Mouse (Mus musculus) C2C12 (cell line): ENCODE measurements around the gene Pard3b. TPM values are rescaled to one million over a fixed set of nuclear protein-coding genes. Genes with fewer than 3 reads are reported as not detected.

Experiments used
- H3K27me3 ChIP-seq: one replicate; pipeline ENCODE4 v1.6.1; 2011; ENCODE audit not compliant: control insufficient read depth, insufficient read depth, insufficient read length
- H3K36me3 ChIP-seq: one replicate; pipeline ENCODE4 v1.6.1; 2011; ENCODE audit not compliant: control insufficient read depth, insufficient read depth
- H3K4me3 ChIP-seq: one replicate; pipeline ENCODE4 v1.5.1; 2011; ENCODE audit warnings: mild to moderate bottlenecking, control low read depth; ENCODE audit not compliant: poor library complexity, insufficient read depth, severe bottlenecking
- H3K79me2 ChIP-seq: one replicate; pipeline ENCODE4 v1.6.1; 2011; ENCODE audit not compliant: control insufficient read depth, insufficient read depth
- H3K79me3 ChIP-seq: one replicate; pipeline ENCODE4 v1.6.1; 2011; ENCODE audit warnings: low read depth, control low read depth
- H3ac ChIP-seq: one replicate; pipeline ENCODE3; 2011; ENCODE audit warnings: low read depth; ENCODE audit not compliant: control insufficient read depth, insufficient read length
- CEBPB ChIP-seq: IDR thresholded peaks from one replicate; pipeline ENCODE4 v1.6.1; 2011; ENCODE audit warnings: low read depth, mild to moderate bottlenecking, control low read depth, moderate library complexity
- CTCF ChIP-seq: IDR thresholded peaks from one replicate; pipeline ENCODE4 v1.5.1; 2011; ENCODE audit not compliant: control insufficient read depth, insufficient read depth, insufficient read length
- FOSL1 ChIP-seq: IDR thresholded peaks from one replicate; pipeline ENCODE4 v1.8.0; 2011; ENCODE audit warnings: mild to moderate bottlenecking, low read length; ENCODE audit not compliant: poor library complexity, insufficient read depth, severe bottlenecking
- MAX ChIP-seq: IDR thresholded peaks from one replicate; pipeline ENCODE4 v1.6.1; 2011; ENCODE audit warnings: mild to moderate bottlenecking, control low read depth
- MYOD1 ChIP-seq: IDR thresholded peaks from one replicate; pipeline ENCODE4 v1.6.1; 2011; ENCODE audit warnings: low read depth; ENCODE audit not compliant: control insufficient read depth, insufficient read length
- MYOG ChIP-seq: IDR thresholded peaks from one replicate; pipeline ENCODE4 v1.6.1; 2011; ENCODE audit not compliant: control insufficient read depth, insufficient read length; ENCODE audit errors: extremely low read depth
- USF1 ChIP-seq: IDR thresholded peaks from one replicate; pipeline ENCODE4 v1.6.1; 2011; ENCODE audit warnings: low read depth, mild to moderate bottlenecking, control low read depth, moderate library complexity
- polyA plus RNA-seq: library from polyadenylated mRNA; unstranded; fragments of >200 nt; fragmentation: generic; extraction: Trizol; gene quantifications from one replicate; pipeline ENCODE4 v1.2.1, GENCODE M21; 2012; ENCODE audit warnings: missing spikeins

Gene Pard3b
- polyA plus RNA-seq, 1 experiment: 0.20 TPM

- Histone ChIP-seq H3K36me3 (no peaks in the 10 kb centered on the region), H3K27me3 (no peaks in the 10 kb centered on the region)
- no peak for TF ChIP-seq MAX
- TF ChIP-seq MYOG: no peak
- TF ChIP-seq FOSL1: no peak
- TF ChIP-seq MYOD1: no peak
Measured at GRCm38 (mm10) chr1:62624166-62624565, 985.5 kb downstream of the Pard3b start.

GRCm38 (mm10) chr1:62624836-62625235 lies 986.2 kb downstream of the Pard3b start:
- Histone ChIP-seq H3K79me3 (no peaks in the 10 kb centered on the region), H3ac (no peak overlapping the region), H3K36me3 (no peaks in the 10 kb centered on the region), H3K4me3 (no peak overlapping the region), H3K79me2 (no peaks in the 10 kb centered on the region), H3K27me3 (peaks cover 3% of the 10 kb centered on the region)
- TF ChIP-seq MYOG: no peak
- no peak for TF ChIP-seq CTCF
- no peak for TF ChIP-seq USF1
- no peak for TF ChIP-seq CEBPB
- no peak for TF ChIP-seq MAX
- no peak for TF ChIP-seq FOSL1
- TF ChIP-seq MYOD1: no peak

More at GRCm38 (mm10) chr1:62624166-62624565, 985.5 kb downstream of the Pard3b start:
- H3K4me3 ChIP-seq: no peak overlapping the region
- no peaks in the 10 kb centered on the region for H3K79me3 ChIP-seq
- no peaks in the 10 kb centered on the region for H3K79me2 ChIP-seq
- no peak overlapping the region for H3ac ChIP-seq

GRCm38 (mm10) chr1:62625332-62625731 lies 986.7 kb downstream of the Pard3b start:
- Histone ChIP-seq H3K36me3 (no peaks in the 10 kb centered on the region), H3K79me3 (no peaks in the 10 kb centered on the region), H3ac (no peak overlapping the region), H3K79me2 (no peaks in the 10 kb centered on the region), H3K4me3 (no peak overlapping the region), H3K27me3 (peaks cover 3% of the 10 kb centered on the region)
- TF ChIP-seq MYOD1: no peak
- no peak for TF ChIP-seq CTCF
- no peak for TF ChIP-seq MYOG
- no peak for TF ChIP-seq CEBPB
- no peak for TF ChIP-seq MAX
- TF ChIP-seq USF1: no peak
- TF ChIP-seq FOSL1: no peak

GRCm38 (mm10) chr1:62625819-62626505 lies 987.3 kb downstream of the Pard3b start:
- H3K27me3 ChIP-seq: peaks cover 3% of the 10 kb centered on the region
- H3K4me3 ChIP-seq: no peak overlapping the region
- no peaks in the 10 kb centered on the region for H3K79me2 ChIP-seq
- H3ac ChIP-seq: no peak overlapping the region
- TF ChIP-seq MAX (no peak), FOSL1 (no peak), CTCF (no peak), MYOD1 (no peak), CEBPB (no peak), USF1 (no peak), MYOG (no peak)
- no peaks in the 10 kb centered on the region for H3K36me3 ChIP-seq
- no peaks in the 10 kb centered on the region for H3K79me3 ChIP-seq

DNA sequence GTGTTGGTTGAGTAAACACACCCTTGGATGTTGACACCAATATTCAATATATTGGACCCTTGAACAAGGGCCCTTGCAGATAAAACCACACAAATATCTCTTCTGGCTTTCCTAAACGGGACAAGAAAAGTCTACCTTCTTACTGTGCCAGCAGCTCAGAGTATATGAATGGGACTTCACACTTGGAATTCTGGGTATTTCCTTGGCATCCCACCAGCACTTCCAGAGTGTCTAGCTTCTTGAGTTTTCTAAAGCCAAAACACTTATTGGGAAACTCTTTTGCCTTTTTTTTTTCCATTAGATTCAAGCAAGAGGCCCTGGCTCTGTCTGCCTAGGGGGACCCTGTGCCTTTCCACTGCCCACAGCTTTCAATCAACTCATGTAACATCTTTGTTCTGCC lies 991.3 kb downstream of the Pard3b start:
- TF ChIP-seq FOSL1: no peak

More for the DNA sequence above, 991.3 kb downstream of the Pard3b start:
- no peaks in the 10 kb centered on the region for H3K79me2 ChIP-seq
- H3K36me3 ChIP-seq: no peaks in the 10 kb centered on the region
- H3ac ChIP-seq: no peak overlapping the region
- no peak overlapping the region for H3K4me3 ChIP-seq
- peaks cover 3% of the 10 kb centered on the region for H3K27me3 ChIP-seq
- no peaks in the 10 kb centered on the region for H3K79me3 ChIP-seq
